Mouse (Mus musculus) CH12.LX (cell line): ENCODE data around the gene Sumo2.

Experiments
- BHLHE40 ChIP-seq: IDR thresholded peaks from 2 replicates; pipeline ENCODE4 v1.6.1; 2011; ENCODE audit warnings: mild to moderate bottlenecking, low read depth, low read length, improper control_type of control experiment
- CHD2 ChIP-seq: IDR thresholded peaks from 2 replicates; pipeline ENCODE4 v1.6.1; 2011; ENCODE audit warnings: low read length, improper control_type of control experiment
- CTCF ChIP-seq, 2 experiments: IDR thresholded peaks in 1 of 2; conservative IDR thresholded peaks in 1 of 2; 2 replicates each; pipeline ENCODE4 v1.5.1; 2011 to 2012; ENCODE audit warnings: low read depth in 2 of 2, low read length in 2 of 2, improper control_type of control experiment in 1 of 2, inconsistent platforms in 1 of 2, mild to moderate bottlenecking in 1 of 2, moderate library complexity in 1 of 2
- EP300 ChIP-seq: IDR thresholded peaks from 2 replicates; pipeline ENCODE4 v1.6.1; 2011; ENCODE audit warnings: low read length, improper control_type of control experiment
- MAFK ChIP-seq: IDR thresholded peaks from 2 replicates; pipeline ENCODE4 v1.6.1; 2011; ENCODE audit warnings: low read length, improper control_type of control experiment; ENCODE audit not compliant: insufficient replicate concordance
- MAX ChIP-seq: IDR thresholded peaks from 2 replicates; pipeline ENCODE4 v1.6.1; 2011; ENCODE audit warnings: low read length, improper control_type of control experiment
- MEF2A ChIP-seq: IDR thresholded peaks from 2 replicates; pipeline ENCODE4 v1.6.1; 2014; ENCODE audit warnings: low read depth, mild to moderate bottlenecking, inconsistent platforms, low read length, improper control_type of control experiment, borderline replicate concordance
- NELFE ChIP-seq: IDR thresholded peaks from 2 replicates; pipeline ENCODE4 v1.6.1; 2011; ENCODE audit warnings: low read depth, low read length, improper control_type of control experiment
- POLR2A ChIP-seq: IDR thresholded peaks from 2 replicates; pipeline ENCODE4 v1.6.1; 2011; ENCODE audit warnings: low read depth, mild to moderate bottlenecking, improper control_type of control experiment, low read length
- SMC3 ChIP-seq: IDR thresholded peaks from 2 replicates; pipeline ENCODE4 v1.6.1; 2011; ENCODE audit warnings: low read depth, low read length, improper control_type of control experiment
- USF1 ChIP-seq: IDR thresholded peaks from 2 replicates; pipeline ENCODE4 v1.6.1; 2014; ENCODE audit warnings: low read depth, mild to moderate bottlenecking, inconsistent platforms, low read length, improper control_type of control experiment
- ZNF384 ChIP-seq: IDR thresholded peaks from 2 replicates; pipeline ENCODE4 v1.6.1; 2012; ENCODE audit warnings: low read depth, low read length, improper control_type of control experiment, inconsistent platforms

- TF ChIP-seq BHLHE40 (no peak), EP300 (no peak), CHD2 (no peak), MAX (no peak), POLR2A (no peak), ZNF384 (peak; percentile 8; the same call in 1 of the 2 replicates), USF1 (no peak), CTCF (conservative IDR thresholded peaks at IDR 0.05 in 1 of 2, IDR thresholded peaks at IDR 0.05 in 1 of 2; ENCODE audit: low read depth in 2 of 2, low read length in 2 of 2) (peak in 1 of 2 experiments; percentile 8; a peak in 1 of 4 replicates), NELFE (no peak), MAFK (no peak), SMC3 (no peak), MEF2A (no peak)
Measured at GRCm38 (mm10) chr11:115536856-115537568, 936 bp upstream of the Sumo2 start.
